Mouse (Mus musculus): ENCODE results near the gene Lhb. TPM values are rescaled to one million over a fixed set of nuclear protein-coding genes. Genes with fewer than 3 reads are reported as not detected.
"Not testable (repeated sequence)": the region's sequence is repeated elsewhere in the genome, so short reads cannot be mapped to it uniquely, and the experiment has no call there.

Lhb gene
- total RNA-seq, 2 experiments from 2014 or later: not detected

- DNase-seq: no peak
Measured at GRCm38 (mm10) chr7:45455932-45456696, 35.5 kb downstream of the Lhb start.

- DNase-seq: no peak
Measured at GRCm38 (mm10) chr7:45456721-45457203, 36.1 kb downstream of the Lhb start.

- no peak for DNase-seq
Measured at GRCm38 (mm10) chr7:45457204-45458060, 36.8 kb downstream of the Lhb start.

- DNase-seq: peak; percentile 90
Measured at GRCm38 (mm10) chr7:45458748-45459563, 38.3 kb downstream of the Lhb start.

GRCm38 (mm10) chr7:45459564-45460140, 39.0 kb downstream of the Lhb start, which contains the start of gene Ftl1:
Ftl1 (minus strand) TSS chr7:45459884.
- DNase-seq: peak; percentile 90

GRCm38 (mm10) chr7:45460377-45460776, 39.8 kb downstream of the Lhb start:
- no peak for DNase-seq

- peak; percentile 59 for DNase-seq
Measured at GRCm38 (mm10) chr7:45460860-45461314, 40.3 kb downstream of the Lhb start.

GRCm38 (mm10) chr7:45461326-45461725, 40.7 kb downstream of the Lhb start:
- no peak for DNase-seq

- no peak for DNase-seq
Measured at GRCm38 (mm10) chr7:45461781-45462180, 41.2 kb downstream of the Lhb start.

- no peak for DNase-seq
Measured at GRCm38 (mm10) chr7:45462325-45462724, 41.7 kb downstream of the Lhb start.

- DNase-seq: not testable (repeated sequence)
Measured at GRCm38 (mm10) chr7:45462868-45463267, 42.2 kb downstream of the Lhb start.

- no peak for DNase-seq
Measured at GRCm38 (mm10) chr7:45463987-45464778, 43.6 kb downstream of the Lhb start.

GRCm38 (mm10) chr7:45465112-45465511, 44.5 kb downstream of the Lhb start:
- no peak for DNase-seq

GRCm38 (mm10) chr7:45465549-45465948, 44.9 kb downstream of the Lhb start:
- no peak for DNase-seq

- DNase-seq: peak; percentile 96
Measured at GRCm38 (mm10) chr7:45466283-45467089, 45.9 kb downstream of the Lhb start, which contains the start of gene Bax. Bax (minus strand) TSS chr7:45466898.

- DNase-seq: no peak
Measured at GRCm38 (mm10) chr7:45467090-45467670, 46.6 kb downstream of the Lhb start.

GRCm38 (mm10) chr7:45470869-45471268, 50.2 kb downstream of the Lhb start:
- peak; percentile 74 for DNase-seq

Measured in gastrocnemius, postnatal 10 days (tissue).